Mouse (Mus musculus) urinary bladder, postnatal 36 days (tissue): ENCODE data around the gene Slc27a1.
"Not testable (repeated sequence)": the region's sequence is repeated elsewhere in the genome, so short reads cannot be mapped to it uniquely, and the experiment has no call there.

ENCODE experiments used
- DNase-seq, 2 experiments: peaks; one replicate each; pipeline ENCODE4 v3.0.0; 2022; ENCODE audit warnings: low spot score in 2 of 2, mixed read lengths in 1 of 2

Gene Slc27a1

DNA sequence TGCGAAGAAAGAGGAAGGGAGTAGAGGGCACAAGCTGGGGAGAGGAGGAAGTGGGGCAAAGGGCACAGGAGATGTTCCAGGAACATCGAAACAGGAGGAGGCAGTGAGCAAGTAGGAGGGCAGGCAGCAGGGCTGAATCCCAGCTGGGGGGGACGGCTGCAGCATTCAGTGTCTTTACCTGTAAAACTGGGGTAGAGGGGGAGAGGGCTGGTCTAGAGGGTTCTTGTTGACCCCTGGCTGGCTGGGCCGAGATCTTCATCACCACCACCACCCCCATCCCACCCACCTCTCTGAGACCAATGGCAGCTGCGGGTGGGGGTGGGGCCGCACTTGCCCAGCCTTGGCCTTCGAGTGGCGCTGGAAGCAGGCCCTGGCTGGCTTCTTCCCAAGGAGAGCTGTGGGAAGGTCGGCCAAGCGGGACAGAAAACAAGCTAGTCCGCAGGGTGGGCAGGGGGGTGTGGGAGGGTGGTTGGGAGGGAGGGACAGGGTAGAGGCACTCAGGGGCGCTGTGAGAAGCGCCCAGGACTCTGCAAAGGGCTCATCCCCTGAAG lies at the start of gene Slc27a1:
Slc27a1 (plus strand) TSS at position 496 of the 551 bp plus-strand sequence.
- DNase-seq = peak in 1 of 2 experiments; percentile 76

- DNase-seq = peak in 1 of 2 experiments; percentile 52
Observed at GRCm38 (mm10) chr8:71519037-71519825, 49.5 kb upstream of the Slc27a1 start.

GRCm38 (mm10) chr8:71521634-71522033 lies 47.0 kb upstream of the Slc27a1 start:
- peak; percentile 92 to 94 for DNase-seq

DNA sequence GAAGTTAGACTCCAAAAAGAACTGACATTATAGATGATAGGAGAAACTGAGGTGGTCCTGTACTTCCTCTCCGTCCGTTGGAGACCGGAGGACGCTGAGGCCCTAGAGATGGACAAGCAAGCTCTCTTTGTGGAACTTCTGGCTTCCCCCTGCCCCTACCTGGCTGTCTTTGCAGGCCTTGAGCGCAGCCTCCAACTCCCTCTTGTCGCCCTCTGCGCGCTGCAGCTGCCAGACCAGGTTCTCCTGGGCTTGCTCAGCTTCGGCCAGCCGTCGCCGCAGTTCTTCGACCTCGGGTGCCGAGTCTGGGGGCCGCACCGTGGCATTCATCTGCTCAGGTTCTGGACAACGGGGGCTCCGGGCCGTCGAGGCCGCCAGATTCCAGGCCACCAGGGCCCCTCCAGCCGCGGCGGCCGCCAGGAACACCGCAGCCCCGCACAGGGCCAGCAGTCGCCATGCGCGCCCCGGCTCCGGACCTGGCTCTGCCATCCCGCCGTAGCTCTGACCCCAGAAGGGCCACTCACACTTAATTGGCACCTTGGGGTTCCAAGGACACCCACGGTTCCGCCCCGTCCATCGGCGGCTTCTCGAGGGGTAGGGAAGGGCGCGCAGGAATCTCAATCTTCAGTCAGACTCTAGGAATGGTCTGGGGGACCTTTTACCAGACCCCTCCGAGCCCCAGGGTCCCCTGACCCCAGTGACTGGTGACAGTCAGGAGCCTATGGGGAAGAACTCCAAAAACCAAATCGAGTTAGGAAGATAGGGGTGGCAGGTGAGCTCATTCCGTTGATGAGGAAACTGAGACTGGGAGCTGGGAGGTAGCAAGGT lies 43.2 kb upstream of the Slc27a1 start, which contains the start of gene Ccdc194:
Ccdc194 (minus strand) TSS at position 486 of the 825 bp plus-strand sequence.
- no peak for DNase-seq

DNA sequence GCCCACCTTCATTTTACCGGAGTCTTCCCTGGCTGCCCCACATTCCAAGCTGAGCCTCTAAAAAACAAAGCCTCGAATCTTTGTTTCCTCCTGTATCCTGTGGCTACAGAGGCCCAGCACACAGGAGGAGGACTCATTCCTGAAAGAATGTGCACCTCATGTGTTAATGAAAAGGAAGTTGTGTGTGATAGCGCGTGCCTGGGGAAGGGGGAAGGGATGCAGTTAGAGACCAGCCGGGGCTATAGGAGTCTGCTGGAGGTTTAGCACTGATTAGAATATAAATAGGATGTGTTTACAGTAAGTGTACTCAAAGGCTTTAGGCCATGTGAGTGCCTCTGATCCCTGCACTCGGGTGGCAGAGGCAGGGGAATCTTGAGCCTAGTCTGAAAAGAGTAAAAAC lies 42.4 kb upstream of the Slc27a1 start:
- DNase-seq = no peak

GRCm38 (mm10) chr8:71527162-71527870 lies 41.4 kb upstream of the Slc27a1 start:
- DNase-seq = no peak

DNA sequence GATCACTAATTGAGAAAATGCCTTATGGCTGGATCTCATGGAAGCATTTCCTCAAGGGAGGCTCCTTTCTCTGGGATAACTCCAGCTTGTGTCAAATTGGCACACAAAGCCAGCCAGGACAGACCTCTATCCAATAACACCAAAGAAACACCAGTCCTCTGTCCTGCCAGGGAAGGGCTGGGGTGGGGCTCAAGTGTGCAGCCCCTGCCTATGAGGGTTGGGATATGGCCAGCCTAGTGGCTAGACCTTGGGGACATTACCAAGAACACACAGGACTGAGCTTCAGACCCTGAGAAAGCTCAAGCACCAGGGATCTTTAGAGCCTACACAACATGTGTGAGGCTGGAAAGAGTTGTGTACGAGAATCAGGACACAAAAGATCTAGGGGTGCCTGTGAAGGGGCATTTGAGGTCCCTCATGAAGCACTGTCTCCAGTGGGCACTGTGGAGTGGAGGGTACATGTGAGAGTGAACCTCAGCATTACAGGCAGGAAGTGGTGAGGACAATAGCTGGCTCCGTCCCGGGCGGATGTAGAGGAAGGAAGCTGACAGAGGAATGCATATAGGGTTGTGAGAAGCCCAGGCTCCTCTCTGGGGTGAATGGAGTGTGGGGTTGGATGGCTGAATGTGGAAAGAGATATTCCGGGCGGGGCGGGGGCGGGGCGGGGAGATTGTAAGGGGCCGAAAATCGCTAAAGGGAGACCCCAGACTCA lies 40.2 kb upstream of the Slc27a1 start:
- no peak for DNase-seq

DNA sequence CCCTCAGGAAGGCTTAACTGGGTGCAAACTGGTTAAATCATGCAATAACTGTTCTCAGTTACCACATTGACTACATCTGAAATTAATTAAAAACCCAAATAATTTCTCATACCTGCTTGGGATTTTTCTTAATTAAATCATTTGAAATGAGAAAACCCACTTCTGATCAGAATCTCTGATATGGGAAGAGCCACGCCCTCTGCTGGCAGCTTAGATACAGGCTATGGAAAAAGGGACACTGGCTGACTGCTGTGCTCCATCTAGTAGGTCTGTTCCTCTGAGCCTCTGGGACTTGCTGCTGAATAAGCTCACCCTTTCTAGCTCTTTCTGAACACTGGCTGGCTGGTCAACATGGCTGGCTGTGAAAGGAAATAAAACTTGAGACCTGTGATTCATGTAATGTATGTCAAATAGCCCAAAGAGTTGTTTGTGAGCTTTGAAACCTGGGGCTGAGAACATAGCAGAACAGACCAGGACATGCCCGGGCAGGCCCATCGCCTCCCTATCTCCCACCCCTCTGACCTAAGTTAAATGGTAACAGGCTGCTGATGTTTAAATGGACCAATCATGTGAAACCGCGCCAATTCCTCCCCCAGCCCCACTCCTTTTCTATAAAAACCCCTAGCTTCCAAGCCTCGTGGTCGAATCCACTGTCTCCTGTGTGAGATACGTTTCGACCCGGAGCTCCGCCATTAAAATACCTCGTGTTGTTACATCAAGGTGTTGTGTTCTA lies 37.8 kb upstream of the Slc27a1 start:
- not testable (repeated sequence) for DNase-seq

- DNase-seq = no peak
Observed at GRCm38 (mm10) chr8:71534263-71534810, 34.3 kb upstream of the Slc27a1 start.

- no peak for DNase-seq
Observed at GRCm38 (mm10) chr8:71535663-71536062, 33.0 kb upstream of the Slc27a1 start.

DNA sequence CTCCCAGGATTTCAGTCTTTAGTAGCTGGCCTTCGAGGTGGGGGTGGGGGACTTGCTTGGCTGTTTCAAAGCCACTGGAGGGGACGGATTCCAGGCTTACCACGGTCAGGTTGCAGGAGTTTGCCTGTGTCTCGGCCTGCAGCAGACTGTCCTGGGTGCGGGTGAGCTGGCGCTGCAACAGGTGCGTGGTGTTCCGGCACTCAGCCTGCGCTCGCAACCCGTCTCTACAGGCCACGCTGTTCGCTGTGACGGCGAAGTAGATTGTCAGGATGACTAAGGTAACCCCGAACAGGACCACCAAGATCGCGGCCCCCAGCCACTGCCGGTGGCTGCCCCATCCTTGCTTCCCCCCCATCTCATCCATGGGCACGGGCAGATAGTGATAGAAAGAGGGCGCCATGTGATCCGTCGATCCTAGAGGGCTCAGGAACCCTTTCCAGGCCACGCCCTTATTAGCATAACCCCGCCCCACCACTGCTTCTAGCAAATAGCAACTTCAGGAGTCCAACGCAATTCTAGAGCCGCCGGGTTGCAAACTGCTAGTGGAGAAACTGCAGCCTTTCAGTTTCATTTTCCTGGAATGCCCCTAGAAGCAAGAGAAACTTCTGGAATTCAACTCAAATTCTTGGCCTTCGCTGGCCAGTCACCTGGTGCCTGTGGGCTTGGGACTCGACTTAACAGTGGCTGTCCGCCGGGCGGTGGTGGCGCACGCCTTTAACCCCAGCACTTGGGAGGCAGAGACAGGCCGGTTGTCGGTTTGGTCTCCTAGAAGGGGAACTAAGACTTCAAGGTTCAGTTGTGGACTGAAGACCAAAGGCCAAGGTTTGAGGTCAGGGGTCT lies 31.4 kb upstream of the Slc27a1 start, which contains the start of gene Bst2:
Bst2 (minus strand) TSS at position 429 of the 840 bp plus-strand sequence.
- DNase-seq = peak; percentile 82 to 90

- peak; percentile 90 to 97 for DNase-seq
Observed at GRCm38 (mm10) chr8:71542632-71543343, 25.9 kb upstream of the Slc27a1 start, which contains the start of gene Mvb12a. Mvb12a (plus strand) TSS chr8:71542922.

- DNase-seq = no peak
Observed at GRCm38 (mm10) chr8:71543755-71544154, 24.9 kb upstream of the Slc27a1 start.

GRCm38 (mm10) chr8:71545053-71545452 lies 23.6 kb upstream of the Slc27a1 start:
- DNase-seq = no peak

DNA sequence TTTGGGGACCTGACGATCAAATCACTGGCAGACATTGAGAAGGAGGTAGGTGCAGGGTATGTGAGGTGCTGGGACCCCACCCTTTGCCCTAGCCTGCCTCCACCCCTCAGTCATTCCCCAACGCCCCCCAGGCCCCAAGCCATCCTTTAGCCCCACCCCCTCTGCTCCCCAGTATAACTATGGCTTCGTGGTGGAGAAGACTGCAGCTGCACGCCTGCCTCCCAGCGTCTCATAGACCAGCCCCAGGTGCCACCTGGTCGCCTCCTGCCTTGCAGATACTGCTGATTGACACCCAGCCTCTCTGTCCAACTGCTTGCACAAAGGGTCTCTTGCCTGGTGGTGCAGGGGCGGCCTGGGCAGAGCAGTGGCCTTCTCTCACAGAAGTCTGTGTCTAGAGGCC lies 21.1 kb upstream of the Slc27a1 start:
- DNase-seq = no peak

DNA sequence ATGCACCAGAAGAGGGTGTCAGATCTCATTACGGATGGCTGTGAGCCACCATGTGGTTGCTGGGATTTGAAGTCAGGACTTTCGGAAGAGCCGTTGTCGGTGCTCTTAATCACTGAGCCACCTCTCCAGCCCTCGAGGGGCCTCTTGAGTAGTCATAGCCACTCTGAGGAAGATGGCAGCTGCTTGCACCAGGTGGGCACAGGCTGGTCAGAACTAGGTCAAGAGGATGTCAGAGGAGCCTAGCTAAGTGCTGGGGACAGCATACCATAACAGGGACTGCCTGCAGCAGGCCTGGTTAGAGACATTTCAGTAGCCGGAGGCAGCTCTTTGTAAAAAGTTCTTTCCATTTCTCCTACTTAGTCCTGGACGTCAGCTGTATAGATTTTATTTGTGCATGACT lies 17.9 kb upstream of the Slc27a1 start:
- no peak for DNase-seq

- no peak for DNase-seq
Observed at GRCm38 (mm10) chr8:71552770-71553169, 15.9 kb upstream of the Slc27a1 start.

- no peak for DNase-seq
Observed at GRCm38 (mm10) chr8:71554001-71554400, 14.7 kb upstream of the Slc27a1 start.
